Mouse (Mus musculus): ENCODE results near the gene Ifnar2. TPM values are rescaled to one million over a fixed set of nuclear protein-coding genes. Genes with fewer than 3 reads are reported as not detected.

Gene Ifnar2
- polyA plus RNA-seq, 1 experiment from 2014 or later = 34.0 TPM

DNA sequence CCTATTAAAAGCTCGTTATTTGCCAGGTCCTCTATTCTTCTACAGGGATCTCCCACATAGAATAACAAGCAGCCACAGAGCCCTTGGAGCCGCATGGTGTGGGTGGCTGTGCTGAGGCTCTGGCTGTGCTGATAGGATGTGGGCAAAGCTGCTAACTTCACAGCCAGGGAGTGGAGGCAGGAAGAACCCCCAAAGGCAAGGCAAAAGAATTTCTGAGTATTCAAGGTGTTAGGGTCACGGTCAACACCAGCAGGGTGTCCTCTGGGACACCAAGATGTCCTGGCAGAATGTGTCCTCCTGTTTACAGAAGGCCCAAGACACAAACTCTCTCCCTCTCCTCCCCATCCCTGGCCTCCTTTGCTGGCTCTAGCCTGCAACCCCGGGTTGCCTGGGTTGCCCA, 69.9 kb downstream of the Ifnar2 start:
- no peaks in the 10 kb centered on the region for H3K36me3 ChIP-seq
- no peak for ATAC-seq (ENCODE audit: low FRiP score)
- no peaks in the 10 kb centered on the region for H3K27me3 ChIP-seq
- no peaks in the 10 kb centered on the region for H3K4me1 ChIP-seq
- H3K4me3 ChIP-seq = no peak overlapping the region
- H3K9ac ChIP-seq = no peak overlapping the region
- no peak overlapping the region for H3K27ac ChIP-seq
- no peaks in the 10 kb centered on the region for H3K9me3 ChIP-seq (replicated peaks)
- WGBS = 74% methylated on average over 4 of the region's 4 CpGs
- H3K4me2 ChIP-seq (replicated peaks) = no peak overlapping the region

DNA sequence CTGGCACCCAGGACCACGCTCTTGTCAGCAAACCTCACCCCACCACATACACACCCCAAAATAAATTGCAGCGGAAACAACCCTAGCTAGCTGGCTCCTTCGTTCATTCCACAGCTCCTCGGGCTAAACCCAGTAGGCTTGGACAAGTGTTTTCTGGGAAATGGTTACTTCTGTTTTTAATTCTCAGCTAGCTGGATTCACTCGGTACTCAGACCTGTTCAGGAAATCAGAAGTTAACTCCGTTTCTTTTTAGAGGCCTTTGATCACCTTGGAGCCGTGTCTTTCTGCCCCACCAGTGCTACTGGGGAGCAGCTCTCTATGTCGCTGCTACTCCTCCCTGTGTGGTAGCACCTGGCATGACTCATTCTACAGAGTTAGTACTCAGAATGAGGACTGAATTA, 70.6 kb downstream of the Ifnar2 start:
- WGBS = 72% methylated on average over 8 of the region's 8 CpGs
- Histone ChIP-seq H3K9ac (no peak overlapping the region), H3K9me3 (replicated peaks) (no peaks in the 10 kb centered on the region), H3K4me3 (no peak overlapping the region), H3K4me1 (no peaks in the 10 kb centered on the region), H3K4me2 (replicated peaks) (no peak overlapping the region), H3K27me3 (no peaks in the 10 kb centered on the region), H3K27ac (no peak overlapping the region), H3K36me3 (no peaks in the 10 kb centered on the region)
- no peak for ATAC-seq (ENCODE audit: low FRiP score)

DNA sequence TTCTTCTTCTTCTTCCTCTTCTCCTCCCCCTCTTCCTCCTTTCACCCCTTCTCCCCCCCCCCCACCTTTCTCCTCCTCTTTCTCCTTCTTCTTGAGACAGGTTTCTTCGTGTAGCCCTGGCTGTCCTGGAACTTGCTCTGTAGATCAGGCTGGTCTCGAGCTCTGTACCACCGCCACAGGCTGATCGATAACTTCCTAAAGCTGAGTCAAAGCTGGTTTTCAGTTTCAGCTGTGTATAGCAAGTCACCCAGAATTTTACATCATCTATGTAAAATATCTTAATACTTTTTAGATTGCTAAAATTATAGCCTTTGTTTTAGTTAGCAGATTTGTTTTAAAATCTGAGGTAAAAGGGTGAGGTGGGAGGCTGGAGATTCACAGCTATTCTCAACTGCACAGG, 72.3 kb downstream of the Ifnar2 start:
- H3K4me2 ChIP-seq (replicated peaks) = no peak overlapping the region
- H3K4me3 ChIP-seq = no peak overlapping the region
- H3K36me3 ChIP-seq = no peaks in the 10 kb centered on the region
- H3K9me3 ChIP-seq (replicated peaks) = no peaks in the 10 kb centered on the region
- H3K27ac ChIP-seq = no peak overlapping the region
- no peaks in the 10 kb centered on the region for H3K27me3 ChIP-seq
- H3K9ac ChIP-seq = no peak overlapping the region
- H3K4me1 ChIP-seq = no peaks in the 10 kb centered on the region
- no peak for ATAC-seq (ENCODE audit: low FRiP score)
- WGBS = 89% methylated on average over 4 of the region's 4 CpGs

DNA sequence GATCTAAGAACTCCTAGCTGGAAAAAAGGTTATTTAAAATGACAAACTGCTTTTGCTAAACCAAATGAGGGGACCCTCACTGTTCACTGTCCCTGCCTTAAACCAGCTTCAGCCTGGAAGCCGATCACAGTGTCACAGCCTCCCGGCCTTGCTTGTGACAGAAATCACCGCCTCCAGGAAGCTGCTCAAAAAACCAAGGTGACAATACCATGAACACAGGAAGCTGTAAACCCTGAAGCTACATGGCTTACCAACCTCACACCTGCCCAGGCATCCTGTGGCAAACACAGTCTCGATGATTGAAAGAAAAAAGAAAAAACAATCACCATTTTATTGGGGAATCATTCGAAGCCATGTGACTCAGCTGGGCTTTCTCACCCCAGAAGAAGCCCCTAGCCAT, 73.0 kb downstream of the Ifnar2 start:
- no peak overlapping the region for H3K4me2 ChIP-seq (replicated peaks)
- H3K27me3 ChIP-seq = no peaks in the 10 kb centered on the region
- no peaks in the 10 kb centered on the region for H3K4me1 ChIP-seq
- no peak overlapping the region for H3K27ac ChIP-seq
- H3K4me3 ChIP-seq = no peak overlapping the region
- H3K9me3 ChIP-seq (replicated peaks) = no peaks in the 10 kb centered on the region
- no peak overlapping the region for H3K9ac ChIP-seq
- no peak for ATAC-seq (ENCODE audit: low FRiP score)
- 81% methylated on average over 5 of the region's 5 CpGs for WGBS
- no peaks in the 10 kb centered on the region for H3K36me3 ChIP-seq

DNA sequence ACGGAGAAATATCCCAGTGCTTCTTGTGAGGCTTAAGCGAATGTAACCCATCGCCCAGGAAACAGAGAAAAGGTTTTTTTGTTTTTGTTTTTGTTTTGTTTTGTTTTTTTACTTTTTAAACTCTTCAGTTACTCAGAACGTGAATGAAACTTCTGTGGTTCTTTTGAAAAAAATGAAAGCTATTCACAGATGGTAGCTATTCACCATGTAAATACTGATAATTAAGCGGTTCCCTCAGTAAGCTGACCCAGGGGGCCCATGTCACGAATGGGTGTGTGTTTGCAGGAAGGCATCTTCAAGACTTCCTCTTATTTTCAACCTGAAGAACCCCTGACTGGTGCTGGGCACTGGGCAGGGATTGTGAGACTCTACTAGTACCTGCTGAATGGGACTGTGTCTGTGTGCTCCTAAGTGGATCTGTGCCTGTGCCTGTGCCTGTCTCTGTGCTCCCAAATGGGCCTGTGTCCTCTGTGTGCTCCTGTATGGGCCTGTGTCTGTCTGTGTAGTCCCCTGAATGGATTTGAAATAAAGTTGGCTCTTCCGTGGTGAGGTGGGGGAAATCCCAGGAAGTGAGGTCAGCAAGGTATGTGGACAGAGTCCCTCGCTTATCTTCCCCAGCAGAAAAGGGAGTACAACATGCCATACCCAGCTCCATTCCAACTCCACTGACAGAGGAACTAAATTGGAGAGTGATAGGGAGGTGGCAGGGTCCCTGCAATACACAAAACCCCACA, 74.4 kb downstream of the Ifnar2 start:
- no peak for ATAC-seq (ENCODE audit: low FRiP score)
- 79% methylated on average over 8 of the region's 8 CpGs for WGBS
- no peaks in the 10 kb centered on the region for H3K9me3 ChIP-seq (replicated peaks)
- H3K9ac ChIP-seq = no peak overlapping the region
- no peaks in the 10 kb centered on the region for H3K4me1 ChIP-seq
- no peaks in the 10 kb centered on the region for H3K36me3 ChIP-seq
- no peak overlapping the region for H3K27ac ChIP-seq
- H3K4me2 ChIP-seq (replicated peaks) = no peak overlapping the region
- no peak overlapping the region for H3K4me3 ChIP-seq
- H3K27me3 ChIP-seq = no peaks in the 10 kb centered on the region

DNA sequence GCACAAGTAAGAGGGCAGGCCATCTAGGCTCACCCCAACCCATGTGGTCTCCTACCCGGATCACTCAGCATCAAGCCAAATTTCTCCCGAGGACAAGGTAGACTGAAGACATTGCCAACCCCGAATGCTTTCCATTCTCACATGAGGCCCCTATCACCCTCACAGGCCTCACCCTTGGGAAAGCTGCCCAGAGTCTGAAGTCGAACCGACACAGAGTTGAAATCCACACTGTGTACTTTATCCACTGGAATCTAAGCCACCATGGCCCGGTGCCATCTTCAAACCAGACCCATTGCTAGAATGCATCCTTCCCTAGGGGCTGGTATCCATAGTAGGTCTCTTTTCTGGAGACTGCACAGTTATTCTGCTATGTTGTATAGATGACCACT, 74.9 kb downstream of the Ifnar2 start:
- Histone ChIP-seq H3K36me3 (no peaks in the 10 kb centered on the region), H3K9ac (no peak overlapping the region), H3K27ac (no peak overlapping the region), H3K4me2 (replicated peaks) (no peak overlapping the region), H3K4me1 (no peaks in the 10 kb centered on the region), H3K27me3 (no peaks in the 10 kb centered on the region), H3K9me3 (replicated peaks) (no peaks in the 10 kb centered on the region), H3K4me3 (no peak overlapping the region)
- ATAC-seq (ENCODE audit: low FRiP score) = no peak
- whole genome bisulfite sequencing = 88% methylated on average over 6 of the region's 6 CpGs

DNA sequence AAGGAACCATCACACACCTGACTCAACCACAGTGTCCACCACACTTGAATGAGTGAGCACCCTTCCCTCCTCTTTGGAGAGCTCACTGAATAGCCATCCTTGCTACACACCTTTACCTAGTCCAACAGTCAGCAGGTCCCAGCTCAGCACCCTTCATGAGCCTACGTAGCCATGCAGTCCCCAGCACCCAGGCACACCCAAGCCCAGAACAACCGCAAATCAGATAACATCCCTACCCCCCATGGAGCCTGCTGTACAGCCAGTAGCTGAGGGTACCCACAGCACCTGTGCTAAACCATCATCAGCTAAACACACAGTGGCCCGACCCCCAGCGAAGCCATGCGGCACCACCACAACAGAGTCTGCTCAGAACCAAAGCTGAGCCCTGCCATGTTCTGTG, 75.5 kb downstream of the Ifnar2 start:
- no peaks in the 10 kb centered on the region for H3K9me3 ChIP-seq (replicated peaks)
- no peak for ATAC-seq (ENCODE audit: low FRiP score)
- H3K4me2 ChIP-seq (replicated peaks) = no peak overlapping the region
- no peak overlapping the region for H3K9ac ChIP-seq
- H3K4me1 ChIP-seq = no peaks in the 10 kb centered on the region
- WGBS = 94% methylated on average over 5 of the region's 5 CpGs
- no peak overlapping the region for H3K4me3 ChIP-seq
- no peak overlapping the region for H3K27ac ChIP-seq
- H3K27me3 ChIP-seq = no peaks in the 10 kb centered on the region
- H3K36me3 ChIP-seq = no peaks in the 10 kb centered on the region

DNA sequence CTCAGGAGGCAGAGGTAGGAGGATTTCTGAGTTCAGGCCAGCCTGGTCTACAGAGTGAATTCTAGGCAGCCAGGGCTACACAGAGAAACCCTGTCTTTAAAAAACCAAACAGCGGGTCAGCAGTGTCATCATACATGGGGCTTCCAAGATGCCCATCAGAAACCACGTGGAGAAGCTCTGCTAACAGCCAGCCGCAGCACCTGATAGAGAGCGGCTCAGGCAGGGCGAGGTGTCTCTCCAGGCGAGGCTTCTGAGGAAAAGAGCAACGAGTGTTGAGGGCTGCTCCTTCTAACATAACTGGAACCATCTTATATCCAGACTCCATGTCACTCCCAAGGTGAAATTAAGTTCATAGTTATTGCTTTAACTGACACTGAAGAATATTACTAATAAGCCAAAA, 76.3 kb downstream of the Ifnar2 start:
- H3K9me3 ChIP-seq (replicated peaks) = no peaks in the 10 kb centered on the region
- H3K27me3 ChIP-seq = no peaks in the 10 kb centered on the region
- H3K4me3 ChIP-seq = no peak overlapping the region
- H3K9ac ChIP-seq = no peak overlapping the region
- WGBS = 89% methylated on average over 7 of the region's 7 CpGs
- no peaks in the 10 kb centered on the region for H3K4me1 ChIP-seq
- H3K4me2 ChIP-seq (replicated peaks) = no peak overlapping the region
- H3K36me3 ChIP-seq = no peaks in the 10 kb centered on the region
- ATAC-seq (ENCODE audit: low FRiP score) = no peak
- H3K27ac ChIP-seq = no peak overlapping the region

DNA sequence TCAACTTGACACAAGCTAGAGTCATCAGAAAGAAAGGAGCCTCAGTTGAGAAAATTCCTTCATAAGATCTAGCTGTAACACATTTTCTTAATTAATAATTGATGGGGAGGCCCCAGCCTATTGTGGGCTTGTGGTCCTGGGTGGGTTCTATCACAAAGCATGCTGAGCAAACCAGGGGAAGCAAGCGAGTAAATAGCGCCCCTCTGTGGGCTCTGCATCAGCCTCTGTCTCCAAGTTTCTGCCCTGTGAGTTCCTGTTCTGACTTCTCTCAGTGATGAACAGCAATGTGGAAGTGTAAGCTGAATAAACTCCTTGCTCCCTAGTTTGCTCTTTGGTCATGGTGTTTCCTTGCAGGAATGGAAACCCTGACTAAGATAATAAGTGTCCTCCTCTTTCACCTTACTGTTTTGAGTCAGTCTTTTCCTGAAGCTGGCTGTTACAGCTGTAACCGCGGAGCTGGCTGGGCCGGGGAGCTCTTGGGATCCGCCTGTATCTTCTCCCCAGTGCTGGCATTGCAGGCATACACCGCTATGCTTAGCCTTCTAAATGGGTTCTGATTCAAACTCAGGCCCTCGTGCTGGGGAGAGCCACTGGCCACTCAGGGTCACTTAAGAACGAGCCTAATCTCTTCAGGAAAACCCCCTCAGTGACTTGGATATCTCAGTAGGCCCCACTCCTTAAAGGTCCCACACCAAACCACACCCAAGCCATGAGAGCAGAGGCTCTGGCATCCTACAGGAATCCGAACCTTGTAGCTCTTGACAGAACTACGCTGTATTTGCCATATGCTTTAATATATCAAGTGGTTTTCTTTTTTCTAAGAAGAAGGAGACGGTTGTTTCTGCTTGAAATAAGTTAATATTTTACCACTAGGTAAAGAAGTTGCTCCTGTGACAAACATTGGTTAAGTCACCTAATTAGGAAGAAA, 77.8 kb downstream of the Ifnar2 start:
- H3K4me2 ChIP-seq (replicated peaks) = no peak overlapping the region
- WGBS = 85% methylated on average over 12 of the region's 12 CpGs
- H3K4me1 ChIP-seq = no peaks in the 10 kb centered on the region
- no peaks in the 10 kb centered on the region for H3K27me3 ChIP-seq
- no peak overlapping the region for H3K27ac ChIP-seq
- no peaks in the 10 kb centered on the region for H3K36me3 ChIP-seq
- ATAC-seq (ENCODE audit: low FRiP score) = no peak
- H3K9me3 ChIP-seq (replicated peaks) = no peaks in the 10 kb centered on the region
- no peak overlapping the region for H3K4me3 ChIP-seq
- H3K9ac ChIP-seq = no peak overlapping the region

DNA sequence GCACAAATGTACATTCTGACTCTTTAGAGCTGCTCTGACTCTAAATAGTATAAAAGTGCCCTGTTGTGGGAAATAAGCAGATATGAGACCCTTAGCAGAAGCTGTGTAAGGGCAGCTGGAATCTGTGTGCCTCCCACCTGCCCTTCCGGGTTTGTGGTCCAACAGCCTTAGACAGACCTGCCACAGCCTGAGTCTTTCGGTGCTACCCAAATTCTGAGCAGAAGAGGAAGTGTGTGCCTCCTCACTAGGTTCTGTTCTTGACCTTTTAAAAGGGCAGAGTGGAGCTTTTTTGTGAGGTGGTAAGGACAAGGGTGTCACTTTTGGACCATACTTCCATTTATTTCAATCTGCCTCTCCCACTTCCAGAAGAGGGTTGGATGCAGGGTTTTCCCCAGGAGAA, 79.4 kb downstream of the Ifnar2 start:
- ATAC-seq (ENCODE audit: low FRiP score) = no peak

DNA sequence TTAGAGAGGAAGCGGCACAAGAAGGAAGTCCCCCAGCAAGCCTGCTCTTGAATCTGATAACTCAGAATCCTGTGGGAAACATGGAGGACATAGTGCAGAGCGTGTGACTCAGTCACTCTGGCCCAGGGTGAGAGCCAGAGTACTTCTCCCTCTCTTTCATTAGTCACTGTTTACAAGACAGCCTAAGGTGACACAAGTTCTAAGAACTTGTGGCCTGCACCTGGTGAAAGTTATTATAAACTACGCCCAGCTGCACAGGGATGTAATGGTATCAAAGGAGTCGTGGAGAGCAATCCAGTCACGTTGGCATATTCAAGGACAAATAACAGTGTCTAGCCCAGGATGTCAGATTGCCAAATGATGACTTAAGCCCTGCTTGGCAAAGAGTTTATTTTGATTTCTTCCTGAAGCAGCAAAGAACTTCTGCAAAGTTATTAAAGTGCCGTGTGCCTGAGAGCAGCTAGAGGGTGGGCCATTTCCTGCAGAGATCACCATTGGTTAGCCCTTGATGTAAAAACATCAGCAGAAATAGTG, 79.8 kb downstream of the Ifnar2 start:
- 72% methylated on average over 6 of the region's 6 CpGs for WGBS
- Histone ChIP-seq H3K4me1 (no peaks in the 10 kb centered on the region), H3K9me3 (replicated peaks) (no peaks in the 10 kb centered on the region), H3K27ac (no peak overlapping the region), H3K27me3 (no peaks in the 10 kb centered on the region), H3K36me3 (no peaks in the 10 kb centered on the region), H3K4me3 (no peak overlapping the region), H3K4me2 (replicated peaks) (no peak overlapping the region), H3K9ac (no peak overlapping the region)
- no peak for ATAC-seq (ENCODE audit: low FRiP score)

More for the DNA sequence above, 79.4 kb downstream of the Ifnar2 start:
- no peaks in the 10 kb centered on the region for H3K4me1 ChIP-seq
- H3K9ac ChIP-seq = no peak overlapping the region
- no peak overlapping the region for H3K27ac ChIP-seq
- WGBS = 83% methylated on average over 2 of the region's 2 CpGs
- no peak overlapping the region for H3K4me2 ChIP-seq (replicated peaks)
- no peaks in the 10 kb centered on the region for H3K9me3 ChIP-seq (replicated peaks)
- H3K36me3 ChIP-seq = no peaks in the 10 kb centered on the region
- no peak overlapping the region for H3K4me3 ChIP-seq
- no peaks in the 10 kb centered on the region for H3K27me3 ChIP-seq
